Mouse (Mus musculus) embryonic facial prominence, embryonic 10.5 days (tissue): ENCODE measurements around the gene Lamc2. TPM values are rescaled to one million over a fixed set of nuclear protein-coding genes. Genes with fewer than 3 reads are reported as not detected.

Source experiments
- DNase-seq: peaks from one replicate; pipeline ENCODE4 v3.0.0-alpha.2; 2017; ENCODE audit warnings: low spot score
- H3K27ac ChIP-seq: fragments of 300-500 bp; sonication (generic); replicated peaks from 2 replicates; pipeline ENCODE4 v1.5.1; 2016; ENCODE audit warnings: mild to moderate bottlenecking
- H3K27me3 ChIP-seq: fragments of 300-500 bp; sonication (generic); replicated peaks from 2 replicates; pipeline ENCODE4 v1.6.1; 2016; ENCODE audit warnings: low read depth, mild to moderate bottlenecking; ENCODE audit not compliant: poor library complexity, severe bottlenecking
- H3K36me3 ChIP-seq: fragments of 300-500 bp; sonication (generic); replicated peaks from 2 replicates; pipeline ENCODE4 v1.6.1; 2016; ENCODE audit warnings: mild to moderate bottlenecking, moderate library complexity
- H3K4me1 ChIP-seq: fragments of 300-500 bp; sonication (generic); 2 replicates; pipeline ENCODE4 v1.6.1; 2016
- H3K4me3 ChIP-seq: fragments of 300-500 bp; sonication (generic); 2 replicates; pipeline ENCODE4 v1.5.1; 2016; ENCODE audit warnings: mild to moderate bottlenecking, moderate library complexity
- H3K9me3 ChIP-seq: fragments of 300-500 bp; sonication (generic); 2 replicates; pipeline ENCODE4 v1.6.1; 2016; ENCODE audit warnings: mild to moderate bottlenecking
- WGBS: fragments of 180-500 bp; shearing (Covaris S2); methylation state at CpG from one replicate; pipeline ENCODE4 v1.1.7; 2016; 5-methylcytosine and 5-hydroxymethylcytosine counted together
- polyA plus RNA-seq: library from polyadenylated mRNA; unstranded; fragments of >200 nt; fragmentation: Nextera tagmentation; extraction: Ambion mirVana; gene quantifications from 2 replicates; pipeline ENCODE4 v1.2.1, GENCODE M21; 2016

Lamc2 gene
- polyA plus RNA-seq, 1 experiment from 2014 or later: 6.6 TPM

DNA sequence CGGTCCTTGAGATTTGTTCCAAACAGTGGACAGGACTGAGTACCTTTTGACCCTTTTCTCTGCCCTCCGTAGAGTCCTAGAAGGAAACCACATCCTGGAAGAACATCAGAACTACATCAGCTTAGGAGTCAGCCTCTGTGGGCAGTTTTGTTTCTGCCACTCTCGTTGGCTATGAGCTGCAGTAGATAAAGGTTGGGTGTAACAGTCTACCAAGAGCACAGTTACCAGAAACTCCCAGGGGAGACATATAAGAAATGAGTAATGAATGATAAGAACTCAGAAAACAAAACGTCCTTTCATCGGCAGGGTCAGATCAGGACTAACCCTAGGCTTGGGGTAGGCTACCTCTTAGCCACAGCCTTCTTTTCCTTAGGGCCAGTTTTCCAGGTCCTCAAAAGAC is 64.9 kb downstream of the Lamc2 start:
- DNase-seq: no peak
- Histone ChIP-seq H3K27me3 (no peaks in the 10 kb centered on the region), H3K27ac (no peak overlapping the region), H3K9me3 (no peaks in the 10 kb centered on the region), H3K4me1 (peaks cover 3% of the 10 kb centered on the region; the same call in 1 of the 2 replicates), H3K4me3 (no peak overlapping the region), H3K36me3 (no peaks in the 10 kb centered on the region)
- WGBS: 87% methylated on average over 5 of the region's 5 CpGs

DNA sequence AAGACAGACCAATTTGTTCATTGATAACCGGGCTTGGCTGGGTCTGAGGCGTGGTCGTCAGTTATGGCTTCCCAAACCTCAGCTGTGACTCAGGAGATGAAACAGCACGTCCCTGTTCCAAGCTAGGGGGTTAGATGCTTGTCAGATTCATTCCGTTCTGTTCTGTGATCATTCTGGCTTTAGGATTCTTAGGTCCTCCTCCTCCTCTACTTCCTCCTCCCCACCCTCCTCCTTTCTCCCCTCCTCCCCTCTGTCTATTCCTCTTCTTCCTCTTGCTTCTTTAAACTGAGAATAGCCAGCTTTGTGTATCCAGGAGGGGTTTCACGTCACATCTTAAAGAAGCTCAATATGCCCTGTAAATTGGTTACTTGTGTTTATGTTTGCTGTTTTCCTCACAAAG is 65.7 kb downstream of the Lamc2 start:
- H3K9me3 ChIP-seq: no peaks in the 10 kb centered on the region
- no peak overlapping the region for H3K27ac ChIP-seq
- no peaks in the 10 kb centered on the region for H3K36me3 ChIP-seq
- no peak for DNase-seq
- no peaks in the 10 kb centered on the region for H3K27me3 ChIP-seq
- no peaks in the 10 kb centered on the region for H3K4me1 ChIP-seq
- H3K4me3 ChIP-seq: no peak overlapping the region
- WGBS: 74% methylated on average over 6 of the region's 6 CpGs

- whole genome bisulfite sequencing: 81% methylated on average over 8 of the region's 8 CpGs
- no peaks in the 10 kb centered on the region for H3K9me3 ChIP-seq
- no peak overlapping the region for H3K27ac ChIP-seq
- H3K27me3 ChIP-seq: no peaks in the 10 kb centered on the region
- H3K4me1 ChIP-seq: no peaks in the 10 kb centered on the region
- DNase-seq: no peak
- H3K4me3 ChIP-seq: no peak overlapping the region
- H3K36me3 ChIP-seq: no peaks in the 10 kb centered on the region
Measured at GRCm38 (mm10) chr1:153115315-153115714, 70.9 kb downstream of the Lamc2 start.

GRCm38 (mm10) chr1:153111596-153111995 is 74.7 kb downstream of the Lamc2 start:
- H3K27me3 ChIP-seq: no peaks in the 10 kb centered on the region
- peaks cover 4% of the 10 kb centered on the region; the same call in 1 of the 2 replicates for H3K4me1 ChIP-seq
- H3K27ac ChIP-seq: no peak overlapping the region
- H3K9me3 ChIP-seq: no peaks in the 10 kb centered on the region
- WGBS: 66% methylated on average over 4 of the region's 4 CpGs
- no peak for DNase-seq
- H3K36me3 ChIP-seq: no peaks in the 10 kb centered on the region
- no peak overlapping the region for H3K4me3 ChIP-seq

GRCm38 (mm10) chr1:153109836-153110235 is 76.4 kb downstream of the Lamc2 start:
- no peak for DNase-seq
- Histone ChIP-seq H3K27me3 (no peaks in the 10 kb centered on the region), H3K27ac (no peak overlapping the region), H3K36me3 (no peaks in the 10 kb centered on the region), H3K9me3 (no peaks in the 10 kb centered on the region), H3K4me3 (no peak overlapping the region), H3K4me1 (peaks cover 4% of the 10 kb centered on the region; the same call in 1 of the 2 replicates)
- WGBS: 74% methylated on average over 3 of the region's 3 CpGs

DNA sequence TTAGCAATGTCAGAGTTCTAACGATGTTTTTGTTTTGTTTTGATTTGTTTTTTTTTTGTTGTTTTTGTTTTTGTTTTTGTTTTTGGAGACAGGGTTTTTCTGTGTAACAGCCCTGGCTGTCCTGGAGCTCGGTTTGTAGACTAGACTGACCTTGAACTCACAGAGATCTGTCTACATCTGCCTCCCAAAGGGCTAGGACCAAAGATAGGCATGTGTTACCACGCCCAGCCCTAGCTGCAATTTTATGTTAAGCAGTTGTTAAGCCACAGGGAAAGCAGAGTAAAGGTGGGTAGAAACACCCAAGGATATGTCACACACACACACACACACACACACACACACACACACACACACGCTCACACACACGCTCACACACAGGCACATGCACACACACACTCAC is 76.9 kb downstream of the Lamc2 start:
- 81% methylated on average over 5 of the region's 5 CpGs for WGBS
- H3K4me3 ChIP-seq: no peak overlapping the region

GRCm38 (mm10) chr1:153107866-153108265 is 78.4 kb downstream of the Lamc2 start:
- Histone ChIP-seq H3K27ac (no peak overlapping the region), H3K27me3 (no peaks in the 10 kb centered on the region), H3K36me3 (no peaks in the 10 kb centered on the region), H3K9me3 (no peaks in the 10 kb centered on the region), H3K4me3 (no peak overlapping the region), H3K4me1 (peaks cover 10% of the 10 kb centered on the region; the same call in 1 of the 2 replicates)
- DNase-seq: no peak
- WGBS: 70% methylated on average over 7 of the region's 7 CpGs

More for the DNA sequence above, 76.9 kb downstream of the Lamc2 start:
- H3K36me3 ChIP-seq: no peaks in the 10 kb centered on the region
- H3K4me1 ChIP-seq: peaks cover 4% of the 10 kb centered on the region; the same call in 1 of the 2 replicates
- DNase-seq: no peak
- no peaks in the 10 kb centered on the region for H3K27me3 ChIP-seq
- no peaks in the 10 kb centered on the region for H3K9me3 ChIP-seq
- H3K27ac ChIP-seq: no peak overlapping the region

DNA sequence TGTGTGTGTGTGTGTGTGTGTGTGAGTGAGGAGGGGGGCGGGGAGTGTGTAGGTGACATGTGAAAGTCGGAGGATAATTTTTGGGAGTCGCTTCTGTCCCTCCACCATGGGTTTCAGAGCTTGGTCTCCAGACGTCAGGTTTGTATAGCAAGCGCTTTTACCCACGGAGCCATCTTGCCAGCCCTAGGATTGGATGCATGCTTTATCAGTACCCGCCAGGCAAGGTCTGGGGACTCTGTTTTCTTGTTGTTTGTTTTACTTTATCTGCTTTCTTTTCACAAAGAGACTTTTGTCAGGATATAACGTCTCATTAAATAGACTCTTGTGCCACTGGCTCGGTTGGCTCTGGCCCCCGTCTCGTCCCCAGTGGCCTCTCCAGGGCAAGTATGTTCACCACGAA is 81.4 kb downstream of the Lamc2 start:
- WGBS: 75% methylated on average over 12 of the region's 12 CpGs
- Histone ChIP-seq H3K27me3 (no peaks in the 10 kb centered on the region), H3K4me1 (peaks cover 22% of the 10 kb centered on the region), H3K9me3 (no peaks in the 10 kb centered on the region), H3K4me3 (no peak overlapping the region), H3K36me3 (no peaks in the 10 kb centered on the region), H3K27ac (no peak overlapping the region)
- no peak for DNase-seq

GRCm38 (mm10) chr1:153103186-153103554 is 83.1 kb downstream of the Lamc2 start:
- 97% methylated on average over 8 of the region's 8 CpGs for WGBS
- no peaks in the 10 kb centered on the region for H3K36me3 ChIP-seq
- H3K27ac ChIP-seq: no peak overlapping the region
- H3K4me3 ChIP-seq: no peak overlapping the region
- DNase-seq: no peak
- H3K4me1 ChIP-seq: peaks cover 32% of the 10 kb centered on the region
- no peaks in the 10 kb centered on the region for H3K27me3 ChIP-seq
- H3K9me3 ChIP-seq: no peaks in the 10 kb centered on the region

DNA sequence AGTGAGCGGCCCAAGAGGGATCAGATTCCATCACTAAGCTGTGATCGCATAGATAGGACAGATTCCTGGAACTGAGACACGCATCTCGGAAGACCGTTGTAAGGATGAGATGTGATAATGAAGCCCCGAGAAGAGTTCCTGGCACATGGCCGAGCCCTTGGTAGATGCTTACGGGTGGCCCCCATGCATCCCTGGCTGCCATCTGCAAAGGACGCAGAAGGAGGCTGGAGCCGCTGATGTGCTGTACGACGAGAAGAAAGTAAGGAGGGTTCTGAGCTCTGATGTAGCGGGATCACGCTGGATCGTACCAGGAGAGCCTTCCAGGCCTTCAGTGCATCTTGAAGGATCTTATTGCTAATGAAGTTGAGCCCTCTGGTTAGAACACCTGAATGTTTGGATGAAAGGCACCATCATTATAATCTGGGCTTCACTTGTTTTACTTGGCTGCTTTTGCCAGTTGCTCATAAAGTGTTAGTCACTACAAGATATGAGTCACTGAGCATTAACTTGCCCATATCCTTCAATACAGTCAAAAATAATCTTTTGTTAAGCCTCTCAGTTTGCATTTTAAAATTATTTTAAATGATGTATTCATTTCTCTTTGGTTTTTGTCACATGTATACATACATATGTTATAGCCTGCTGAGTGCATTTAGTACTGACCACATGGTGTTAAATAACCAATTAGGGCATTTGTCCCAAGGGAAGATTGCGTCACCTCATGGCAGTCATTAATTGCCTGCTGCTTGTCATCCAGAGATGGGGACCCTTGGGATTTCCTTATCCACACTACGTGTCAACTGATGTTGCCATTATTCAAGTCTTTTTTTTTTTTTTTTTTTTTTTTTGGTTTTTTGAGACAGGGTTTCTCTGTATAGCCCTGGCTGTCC is 83.7 kb downstream of the Lamc2 start:
- Histone ChIP-seq H3K27ac (no peak overlapping the region; the same call in 1 of the 2 replicates), H3K4me1 (peaks cover 29% of the 10 kb centered on the region), H3K4me3 (no peak overlapping the region), H3K27me3 (no peaks in the 10 kb centered on the region), H3K36me3 (no peaks in the 10 kb centered on the region), H3K9me3 (no peaks in the 10 kb centered on the region)
- no peak for DNase-seq
- 94% methylated on average over 17 of the region's 17 CpGs for WGBS

DNA sequence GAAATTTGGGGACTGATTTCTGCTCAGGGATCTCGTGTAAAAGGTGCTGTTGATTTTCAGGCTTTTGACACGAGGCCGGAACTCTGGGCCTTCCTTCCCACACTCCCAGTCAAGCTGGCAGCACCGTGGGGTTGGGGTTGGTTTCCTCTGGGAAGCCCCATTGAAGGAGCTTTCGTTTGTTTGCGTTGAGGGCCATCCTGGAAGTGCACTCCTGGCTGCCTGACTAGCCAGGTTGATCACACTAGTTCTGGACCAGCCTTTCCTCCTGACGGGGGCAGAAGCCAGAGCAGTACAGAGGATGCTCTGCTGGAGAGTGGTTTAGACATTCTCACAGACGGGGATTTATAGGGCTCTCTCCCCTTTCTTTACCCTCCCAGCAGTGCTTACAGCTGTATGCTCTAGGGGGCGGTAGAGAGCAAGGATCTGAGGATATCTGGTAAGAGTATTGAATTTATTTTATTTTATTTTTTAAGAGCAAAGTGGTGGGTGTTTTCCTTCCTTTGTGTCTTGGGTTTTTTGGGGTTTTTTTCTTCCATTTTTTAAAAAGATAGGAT is 84.8 kb downstream of the Lamc2 start:
- Histone ChIP-seq H3K4me1 (peaks cover 37% of the 10 kb centered on the region), H3K27me3 (no peaks in the 10 kb centered on the region), H3K4me3 (no peak overlapping the region), H3K36me3 (no peaks in the 10 kb centered on the region), H3K9me3 (no peaks in the 10 kb centered on the region), H3K27ac (peak overlapping the region; percentile 51)
- 42% methylated on average over 9 of the region's 9 CpGs for WGBS
- DNase-seq: peak; percentile 47

GRCm38 (mm10) chr1:153100912-153101311 is 85.3 kb downstream of the Lamc2 start:
- Histone ChIP-seq H3K9me3 (no peaks in the 10 kb centered on the region), H3K4me1 (peaks cover 42% of the 10 kb centered on the region), H3K27me3 (no peaks in the 10 kb centered on the region), H3K4me3 (no peak overlapping the region), H3K27ac (0 out of 2 replicates have a peak overlapping the region, but pooled peaks have one; percentile 51), H3K36me3 (no peaks in the 10 kb centered on the region)
- WGBS: 39% methylated on average over 9 of the region's 9 CpGs
- DNase-seq: no peak

- H3K27me3 ChIP-seq: peaks cover 16% of the 10 kb centered on the region; the same call in 1 of the 2 replicates
- peaks cover 58% of the 10 kb centered on the region for H3K4me1 ChIP-seq
- H3K4me3 ChIP-seq: no peak overlapping the region
- 0 out of 2 replicates have a peak overlapping the region, but pooled peaks have one; percentile 37 for H3K27ac ChIP-seq
- 38% methylated on average over 11 of the region's 11 CpGs for WGBS
- H3K36me3 ChIP-seq: no peaks in the 10 kb centered on the region
- H3K9me3 ChIP-seq: no peaks in the 10 kb centered on the region
- DNase-seq: no peak
Measured at GRCm38 (mm10) chr1:153098586-153098985, 87.7 kb downstream of the Lamc2 start.
